Mouse (Mus musculus): Measurements from ENCODE around the gene Hras. TPM values are rescaled to one million over a fixed set of nuclear protein-coding genes. Genes with fewer than 3 reads are reported as not detected.

Hras gene
- polyA plus RNA-seq, 1 experiment from 2014 or later = 94.5 TPM

DNA sequence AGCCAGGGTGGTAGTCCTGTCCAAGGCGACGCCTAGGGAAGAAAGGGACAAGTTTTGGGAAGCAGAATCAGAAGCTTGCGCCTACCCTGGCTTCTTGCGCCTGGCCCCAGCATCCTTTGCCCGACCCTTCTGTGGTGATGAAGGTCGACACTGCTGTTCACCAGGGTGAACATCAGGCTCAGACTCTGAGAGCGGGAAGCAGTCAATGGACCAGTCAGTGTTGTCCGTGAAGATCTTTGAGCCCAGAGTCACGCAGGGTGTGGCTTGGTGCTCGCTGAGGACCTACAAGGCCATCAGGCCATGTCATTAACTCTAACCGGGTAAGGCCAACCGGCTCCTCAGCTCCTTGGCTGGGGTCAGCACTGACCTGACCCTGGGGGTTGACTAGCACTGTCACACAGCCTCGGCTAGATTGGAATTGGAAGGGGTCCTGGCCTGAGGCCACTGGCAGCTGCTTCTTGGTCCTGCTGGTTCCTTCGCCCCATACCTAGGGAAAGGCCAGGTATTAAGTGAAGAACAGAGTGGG lies 16.9 kb upstream of the Hras start:
- H3K9ac ChIP-seq = no peak overlapping the region
- no peaks in the 10 kb centered on the region for H3K27me3 ChIP-seq
- H3K9me3 ChIP-seq = no peaks in the 10 kb centered on the region
- no peak overlapping the region for H3K27ac ChIP-seq
- ATAC-seq (ENCODE audit: low FRiP score, low read depth) = no peak
- 86% methylated on average over 14 of the region's 14 CpGs for WGBS
- H3K4me1 ChIP-seq = peaks cover 6% of the 10 kb centered on the region
- no peak overlapping the region for H3K4me3 ChIP-seq
- no peak overlapping the region for H3K4me2 ChIP-seq (replicated peaks)
- H3K36me3 ChIP-seq = 0 out of 2 replicates have a peak, but pooled peaks cover 4% of the 10 kb centered on the region

GRCm38 (mm10) chr7:141210137-141210536 lies 16.3 kb upstream of the Hras start:
- H3K36me3 ChIP-seq = 0 out of 2 replicates have a peak, but pooled peaks cover 4% of the 10 kb centered on the region
- ATAC-seq (ENCODE audit: low FRiP score, low read depth) = no peak
- peaks cover 6% of the 10 kb centered on the region for H3K4me1 ChIP-seq
- no peak overlapping the region for H3K9ac ChIP-seq
- no peak overlapping the region for H3K27ac ChIP-seq
- H3K4me2 ChIP-seq (replicated peaks) = no peak overlapping the region
- H3K27me3 ChIP-seq = no peaks in the 10 kb centered on the region
- no peaks in the 10 kb centered on the region for H3K9me3 ChIP-seq
- no peak overlapping the region for H3K4me3 ChIP-seq
- 74% methylated on average over 12 of the region's 12 CpGs for WGBS

GRCm38 (mm10) chr7:141209526-141209925 lies 15.7 kb upstream of the Hras start:
- no peak overlapping the region for H3K27ac ChIP-seq
- H3K9me3 ChIP-seq = no peaks in the 10 kb centered on the region
- 72% methylated on average over 3 of the region's 3 CpGs for WGBS

DNA sequence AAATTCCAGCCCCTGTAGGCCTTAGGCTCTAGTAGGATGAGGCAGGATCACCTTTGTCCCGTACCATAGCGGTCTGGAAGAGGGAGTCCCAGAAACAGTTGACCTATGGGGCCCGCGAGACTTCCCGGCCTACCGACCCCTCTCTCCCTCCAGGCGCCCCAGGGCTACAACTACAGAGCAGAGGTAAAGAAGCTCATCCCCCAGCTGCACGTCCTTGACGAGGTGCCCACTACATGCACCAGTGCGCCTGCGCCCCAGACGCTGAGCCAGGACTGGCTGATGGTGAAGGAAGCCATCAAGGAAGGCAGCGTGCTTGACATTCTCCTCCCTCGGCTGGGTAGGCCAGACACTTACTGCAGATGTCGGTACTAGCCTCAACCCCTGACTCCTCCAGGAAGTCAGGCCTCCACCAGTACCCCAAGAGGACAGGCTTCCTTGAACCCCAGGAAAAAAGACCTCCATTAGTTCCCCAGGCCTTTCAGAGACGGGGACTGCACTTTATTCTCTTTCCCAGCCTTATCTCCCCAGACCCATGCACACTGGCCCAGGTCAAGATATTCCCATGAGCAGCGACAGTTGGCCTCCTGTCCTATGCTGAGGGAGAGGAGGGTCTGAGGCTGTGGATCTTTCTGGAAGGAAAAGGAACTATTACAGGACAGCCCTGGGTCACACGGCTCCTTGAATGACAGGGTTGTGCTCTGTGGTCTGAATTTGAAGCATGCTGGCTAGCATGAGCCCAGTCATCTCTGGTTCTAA lies 12.6 kb upstream of the Hras start:
- Histone ChIP-seq H3K4me1 (no peaks in the 10 kb centered on the region), H3K9me3 (no peaks in the 10 kb centered on the region), H3K9ac (no peak overlapping the region; the same call in 1 of the 2 replicates), H3K4me3 (no peak overlapping the region), H3K4me2 (replicated peaks) (no peak overlapping the region), H3K27ac (no peak overlapping the region), H3K36me3 (peaks cover 4% of the 10 kb centered on the region; the same call in 1 of the 2 replicates), H3K27me3 (no peaks in the 10 kb centered on the region)
- no peak for ATAC-seq (ENCODE audit: low FRiP score, low read depth)
- WGBS = 92% methylated on average over 18 of the region's 18 CpGs

More at GRCm38 (mm10) chr7:141209526-141209925, 15.7 kb upstream of the Hras start:
- Histone ChIP-seq H3K9ac (no peak overlapping the region), H3K36me3 (0 out of 2 replicates have a peak, but pooled peaks cover 4% of the 10 kb centered on the region), H3K4me1 (no peaks in the 10 kb centered on the region), H3K27me3 (no peaks in the 10 kb centered on the region), H3K4me3 (no peak overlapping the region), H3K4me2 (replicated peaks) (no peak overlapping the region)
- no peak for ATAC-seq (ENCODE audit: low FRiP score, low read depth)

DNA sequence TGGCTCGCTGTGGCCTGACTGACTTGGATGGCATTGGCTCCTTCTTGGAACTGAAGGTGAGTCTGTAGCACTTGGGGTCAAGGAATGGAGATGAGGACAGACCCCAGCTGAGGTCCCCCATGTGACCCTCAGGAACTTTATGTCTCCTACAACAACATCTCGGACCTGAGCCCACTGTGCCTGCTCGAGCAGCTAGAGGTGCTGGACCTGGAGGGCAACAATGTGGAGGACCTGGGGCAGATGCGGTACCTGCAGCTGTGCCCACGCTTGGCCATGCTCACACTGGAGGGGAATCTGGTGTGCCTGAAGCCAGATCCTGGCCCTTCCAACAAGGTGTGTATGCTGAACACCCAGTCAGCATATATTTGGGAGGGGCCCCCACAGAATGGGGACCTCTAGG lies 11.7 kb upstream of the Hras start:
- no peak overlapping the region for H3K4me2 ChIP-seq (replicated peaks)
- peak overlapping the region; percentile 8; the same call in 1 of the 2 replicates for H3K9ac ChIP-seq
- H3K4me1 ChIP-seq = no peaks in the 10 kb centered on the region
- H3K27ac ChIP-seq = no peak overlapping the region
- peaks cover 8% of the 10 kb centered on the region; the same call in 1 of the 2 replicates for H3K36me3 ChIP-seq
- ATAC-seq (ENCODE audit: low FRiP score, low read depth) = no peak
- no peak overlapping the region for H3K4me3 ChIP-seq
- H3K27me3 ChIP-seq = no peaks in the 10 kb centered on the region
- H3K9me3 ChIP-seq = no peaks in the 10 kb centered on the region
- WGBS = 89% methylated on average over 5 of the region's 5 CpGs

DNA sequence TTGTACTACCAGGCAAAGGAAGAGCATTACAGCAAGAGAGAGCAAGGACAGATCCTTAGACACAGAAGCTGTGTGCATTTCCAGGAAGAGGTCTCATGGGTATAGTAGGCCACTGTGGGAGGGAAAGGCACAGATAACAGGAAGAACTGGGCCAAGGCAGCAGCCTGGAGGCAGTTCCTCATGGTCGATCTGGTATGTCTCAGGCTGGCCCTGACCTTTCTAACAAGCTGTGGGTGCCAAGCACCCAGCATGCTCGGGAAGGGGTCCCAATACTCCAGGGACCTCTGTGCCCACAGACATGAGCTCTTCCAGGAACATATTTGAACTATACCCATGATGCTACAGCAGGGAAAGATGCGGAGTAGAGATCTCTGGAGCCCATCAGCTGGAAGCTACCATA lies 10.7 kb upstream of the Hras start:
- no peak overlapping the region for H3K27ac ChIP-seq
- H3K36me3 ChIP-seq = peaks cover 8% of the 10 kb centered on the region; the same call in 1 of the 2 replicates
- H3K4me3 ChIP-seq = no peak overlapping the region
- H3K4me2 ChIP-seq (replicated peaks) = no peak overlapping the region
- no peaks in the 10 kb centered on the region for H3K9me3 ChIP-seq
- 75% methylated on average over 3 of the region's 3 CpGs for WGBS
- H3K27me3 ChIP-seq = no peaks in the 10 kb centered on the region
- no peaks in the 10 kb centered on the region for H3K4me1 ChIP-seq
- ATAC-seq (ENCODE audit: low FRiP score, low read depth) = no peak
- no peak overlapping the region for H3K9ac ChIP-seq

DNA sequence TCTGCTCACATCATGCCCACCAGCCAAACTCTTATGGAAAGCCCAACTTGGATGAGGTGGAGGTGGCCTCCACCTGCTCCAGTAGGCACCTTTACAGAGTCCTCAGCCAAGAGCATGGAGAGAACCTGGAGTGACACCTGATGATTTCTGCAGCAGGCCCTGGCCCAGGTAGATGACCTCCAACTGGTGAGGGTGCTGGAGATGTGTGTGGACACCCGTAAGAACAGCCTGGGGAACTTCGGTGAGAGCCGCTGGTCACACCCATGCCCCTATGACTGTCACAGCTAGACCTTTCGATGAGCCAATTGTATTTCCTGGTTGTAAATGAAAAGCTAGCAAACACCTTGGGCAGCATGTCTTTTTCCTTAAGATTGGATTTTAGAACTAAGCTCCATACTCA lies 4.3 kb upstream of the Hras start:
- Histone ChIP-seq H3K9ac (no peak overlapping the region), H3K4me3 (no peak overlapping the region), H3K36me3 (peaks cover 11% of the 10 kb centered on the region; the same call in 1 of the 2 replicates), H3K27me3 (no peaks in the 10 kb centered on the region), H3K9me3 (no peaks in the 10 kb centered on the region), H3K4me1 (peaks cover 10% of the 10 kb centered on the region), H3K4me2 (replicated peaks) (no peak overlapping the region), H3K27ac (no peak overlapping the region)
- WGBS = 89% methylated on average over 4 of the region's 4 CpGs
- ATAC-seq (ENCODE audit: low FRiP score, low read depth) = no peak

DNA sequence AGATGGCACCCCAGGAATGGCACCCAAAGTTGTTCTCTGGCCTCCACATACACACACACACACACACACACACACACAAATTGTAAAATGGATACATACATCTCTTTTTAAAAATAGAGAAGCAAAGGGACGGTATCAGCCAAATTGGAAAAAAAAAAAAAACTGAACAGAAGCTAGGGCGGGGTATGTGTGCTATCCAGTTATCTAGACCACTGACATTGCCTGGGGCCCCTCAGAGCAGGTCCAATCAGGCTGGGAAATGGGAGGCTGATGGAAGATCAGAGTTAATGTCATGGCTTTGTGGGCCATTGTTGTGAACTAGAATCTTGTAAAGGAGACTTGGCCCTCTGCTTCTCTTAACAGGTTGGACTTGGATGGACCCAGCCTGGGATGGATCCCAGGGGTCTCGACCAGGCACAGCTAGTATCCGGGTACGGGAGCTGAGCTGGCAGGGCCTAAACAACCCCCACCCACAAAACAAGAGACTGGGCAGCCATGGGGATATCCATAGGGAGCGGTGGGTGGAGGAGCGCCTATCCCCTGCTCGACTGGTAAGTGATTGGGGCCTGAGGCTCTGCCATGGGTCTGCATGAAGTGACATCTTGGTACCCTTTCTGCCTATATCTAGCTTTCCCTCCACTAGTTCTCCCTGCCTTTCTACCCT lies 2.9 kb upstream of the Hras start:
- 92% methylated on average over 8 of the region's 8 CpGs for WGBS

GRCm38 (mm10) chr7:141195754-141196153 lies 1.9 kb upstream of the Hras start:
- Histone ChIP-seq H3K27me3 (no peaks in the 10 kb centered on the region), H3K4me2 (replicated peaks) (peak overlapping the region; percentile 98), H3K4me1 (peaks cover 25% of the 10 kb centered on the region), H3K4me3 (no peak overlapping the region), H3K9ac (0 out of 2 replicates have a peak overlapping the region, but pooled peaks have one; percentile 31), H3K9me3 (no peaks in the 10 kb centered on the region), H3K27ac (no peak overlapping the region), H3K36me3 (peaks cover 24% of the 10 kb centered on the region)
- ATAC-seq (ENCODE audit: low FRiP score, low read depth) = no peak
- WGBS = 93% methylated on average over 2 of the region's 2 CpGs

More for the DNA sequence above, 2.9 kb upstream of the Hras start:
- Histone ChIP-seq H3K27ac (no peak overlapping the region), H3K27me3 (no peaks in the 10 kb centered on the region), H3K4me2 (replicated peaks) (no peak overlapping the region), H3K4me1 (peaks cover 22% of the 10 kb centered on the region), H3K9me3 (no peaks in the 10 kb centered on the region), H3K4me3 (no peak overlapping the region), H3K9ac (no peak overlapping the region; the same call in 1 of the 2 replicates), H3K36me3 (peaks cover 18% of the 10 kb centered on the region)
- no peak for ATAC-seq (ENCODE audit: low FRiP score, low read depth)

GRCm38 (mm10) chr7:141194830-141195229 lies 1.0 kb upstream of the Hras start:
- Histone ChIP-seq H3K9ac (peak overlapping the region; percentile 69), H3K4me1 (peaks cover 25% of the 10 kb centered on the region)
- ATAC-seq (ENCODE audit: low FRiP score, low read depth) = peak; percentile 18; the same call in 1 of the 2 replicates

DNA sequence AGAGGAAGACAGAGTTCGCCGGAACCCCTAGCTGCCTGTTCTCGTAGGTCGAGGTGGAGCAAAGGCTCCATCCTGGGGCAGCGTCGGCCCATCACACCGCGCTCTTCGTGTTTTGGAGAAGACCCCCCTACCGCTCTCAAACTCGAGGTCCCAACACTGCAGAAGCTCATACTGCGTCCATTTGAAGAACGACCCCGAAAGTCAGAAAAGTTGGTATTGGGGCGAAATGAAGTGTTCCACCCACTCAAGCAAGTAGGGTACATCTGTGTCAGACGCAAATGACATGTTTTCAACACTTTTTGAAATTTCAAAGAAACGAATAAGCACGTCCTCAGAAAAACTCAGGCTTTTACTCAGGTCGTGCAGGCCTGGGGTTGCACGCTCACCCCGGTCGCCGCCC lies 604 bp upstream of the Hras start:
- Histone ChIP-seq H3K9ac (peak overlapping the region; percentile 69), H3K4me1 (peaks cover 25% of the 10 kb centered on the region), H3K4me2 (replicated peaks) (peak overlapping the region; percentile 98), H3K27me3 (no peaks in the 10 kb centered on the region), H3K27ac (peak overlapping the region; percentile 85), H3K9me3 (no peaks in the 10 kb centered on the region), H3K4me3 (peak overlapping the region; percentile 85), H3K36me3 (peaks cover 37% of the 10 kb centered on the region)
- under 1% methylated on average over 23 of the region's 23 CpGs for WGBS
- no peak for ATAC-seq (ENCODE audit: low FRiP score, low read depth)

More at GRCm38 (mm10) chr7:141194830-141195229, 1.0 kb upstream of the Hras start:
- H3K4me2 ChIP-seq (replicated peaks) = peak overlapping the region; percentile 98
- H3K9me3 ChIP-seq = no peaks in the 10 kb centered on the region
- H3K4me3 ChIP-seq = peak overlapping the region; percentile 85
- no peaks in the 10 kb centered on the region for H3K27me3 ChIP-seq
- H3K27ac ChIP-seq = peak overlapping the region; percentile 85
- peaks cover 33% of the 10 kb centered on the region for H3K36me3 ChIP-seq
- WGBS = 0% methylated on average over 28 of the region's 28 CpGs

- ATAC-seq (ENCODE audit: low FRiP score, low read depth) = no peak
- Histone ChIP-seq H3K4me2 (replicated peaks) (peak overlapping the region; percentile 95), H3K27ac (peak overlapping the region; percentile 77), H3K4me3 (peak overlapping the region; percentile 85), H3K36me3 (peaks cover 42% of the 10 kb centered on the region), H3K4me1 (peaks cover 25% of the 10 kb centered on the region), H3K9me3 (no peaks in the 10 kb centered on the region), H3K9ac (peak overlapping the region; percentile 92), H3K27me3 (no peaks in the 10 kb centered on the region)
- WGBS = under 1% methylated on average over 32 of the region's 43 CpGs
These were observed 403 bp downstream of the Hras start for GRCm38 (mm10) chr7:141193348-141193856.

Data from limb, embryonic 13.5 days (tissue).